Mouse (Mus musculus): ENCODE measurements around the gene Hdac9. TPM values are rescaled to one million over a fixed set of nuclear protein-coding genes. Genes with fewer than 3 reads are reported as not detected.

Hdac9 gene
- total RNA-seq, 2 experiments from 2014 or later: 50.2 to 54.1 TPM

GRCm38 (mm10) chr12:34249160-34249559 lies 667.7 kb downstream of the Hdac9 start:
- no peak for DNase-seq (ENCODE audit: low spot score in 2 of 2)

- no peak for DNase-seq (ENCODE audit: low spot score in 2 of 2)
These were observed 668.4 kb downstream of the Hdac9 start for GRCm38 (mm10) chr12:34248193-34249121.

GRCm38 (mm10) chr12:34238796-34239195 lies 678.1 kb downstream of the Hdac9 start:
- DNase-seq (ENCODE audit: low spot score in 2 of 2): no peak

- DNase-seq (ENCODE audit: low spot score in 2 of 2): no peak
These were observed 685.2 kb downstream of the Hdac9 start for GRCm38 (mm10) chr12:34231621-34232150.

- DNase-seq (ENCODE audit: low spot score in 2 of 2): no peak
These were observed 692.4 kb downstream of the Hdac9 start for GRCm38 (mm10) chr12:34224505-34224904.

GRCm38 (mm10) chr12:34221014-34221413 lies 695.9 kb downstream of the Hdac9 start:
- DNase-seq (ENCODE audit: low spot score in 2 of 2): no peak

- DNase-seq (ENCODE audit: low spot score in 2 of 2): no peak
These were observed 696.6 kb downstream of the Hdac9 start for GRCm38 (mm10) chr12:34220051-34220926.

- no peak for DNase-seq (ENCODE audit: low spot score in 2 of 2)
These were observed 698.3 kb downstream of the Hdac9 start for GRCm38 (mm10) chr12:34218561-34218960.

- no peak for DNase-seq (ENCODE audit: low spot score in 2 of 2)
These were observed 701.6 kb downstream of the Hdac9 start for GRCm38 (mm10) chr12:34215023-34216020.

- DNase-seq (ENCODE audit: low spot score in 2 of 2): no peak
These were observed 704.7 kb downstream of the Hdac9 start for GRCm38 (mm10) chr12:34212162-34212561.

- DNase-seq (ENCODE audit: low spot score in 2 of 2): no peak
These were observed 715.4 kb downstream of the Hdac9 start for GRCm38 (mm10) chr12:34201471-34201870.

GRCm38 (mm10) chr12:34200030-34200446 lies 716.9 kb downstream of the Hdac9 start:
- DNase-seq (ENCODE audit: low spot score in 2 of 2): no peak

GRCm38 (mm10) chr12:34195155-34195828 lies 721.6 kb downstream of the Hdac9 start:
- no peak for DNase-seq (ENCODE audit: low spot score in 2 of 2)

GRCm38 (mm10) chr12:34194116-34194515 lies 722.8 kb downstream of the Hdac9 start:
- no peak for DNase-seq (ENCODE audit: low spot score in 2 of 2)

GRCm38 (mm10) chr12:34191246-34191645 lies 725.6 kb downstream of the Hdac9 start:
- no peak for DNase-seq (ENCODE audit: low spot score in 2 of 2)

- DNase-seq (ENCODE audit: low spot score in 2 of 2): no peak
These were observed 738.0 kb downstream of the Hdac9 start for GRCm38 (mm10) chr12:34178931-34179330.

GRCm38 (mm10) chr12:34176790-34177189 lies 740.1 kb downstream of the Hdac9 start:
- DNase-seq (ENCODE audit: low spot score in 2 of 2): no peak

- no peak for DNase-seq (ENCODE audit: low spot score in 2 of 2)
These were observed 743.9 kb downstream of the Hdac9 start for GRCm38 (mm10) chr12:34173036-34173435.

GRCm38 (mm10) chr12:34170601-34171000 lies 746.3 kb downstream of the Hdac9 start:
- DNase-seq (ENCODE audit: low spot score in 2 of 2): no peak

GRCm38 (mm10) chr12:34165674-34166073 lies 751.2 kb downstream of the Hdac9 start:
- no peak for DNase-seq (ENCODE audit: low spot score in 2 of 2)
